Mouse (Mus musculus): ENCODE results near the gene Vps54.

- TF ChIP-seq POLR2A (IDR thresholded peaks at IDR 0.05; ENCODE audit: insufficient read depth, low read length) (no peak), CTCF (IDR thresholded peaks at IDR 0.05; ENCODE audit: low read depth, low read length) (no peak), EP300 (IDR thresholded peaks at IDR 0.05; ENCODE audit: insufficient read depth, low read depth, low read length) (no peak)
Measured at GRCm38 (mm10) chr11:21235821-21236220, 3.3 kb upstream of the Vps54 start.
